Mouse (Mus musculus) embryonic facial prominence, embryonic 11.5 days (tissue): ENCODE results near the gene Snrpg. TPM values are rescaled to one million over a fixed set of nuclear protein-coding genes. Genes with fewer than 3 reads are reported as not detected.
A peak's percentile ranks its signal among the peaks of the same experiment; 100 is the strongest.
"Not testable (repeated sequence)": the region's sequence is repeated elsewhere in the genome, so short reads cannot be mapped to it uniquely, and the experiment has no call there.

Source experiments
- ATAC-seq: fragments of 200-750 bp; cut with Nextera tagmentation; replicated peaks from 2 replicates; pipeline ENCODE4 v1.8.0; 2017; ENCODE audit warnings: low read depth; ENCODE audit not compliant: insufficient number of reproducible peaks, low FRiP score, low TSS enrichment
- DNase-seq: peaks from one replicate; pipeline ENCODE4 v3.0.0-alpha.2; 2015; ENCODE audit warnings: low spot score
- H3K27ac ChIP-seq: fragments of 300-500 bp; sonication (generic); replicated peaks from 2 replicates; pipeline ENCODE4 v1.5.1; 2014; ENCODE audit warnings: mild to moderate bottlenecking, low read depth, low read length, control low read depth
- H3K27me3 ChIP-seq: fragments of 300-500 bp; sonication (generic); 2 replicates; pipeline ENCODE4 v1.6.1; 2014; ENCODE audit warnings: mild to moderate bottlenecking, low read length, moderate library complexity, mixed read lengths; ENCODE audit not compliant: control insufficient read depth, insufficient read depth
- H3K36me3 ChIP-seq: fragments of 300-500 bp; sonication (generic); replicated peaks from 2 replicates; pipeline ENCODE4 v1.6.1; 2014; ENCODE audit warnings: low read depth, mild to moderate bottlenecking, low read length, moderate library complexity, mixed read lengths; ENCODE audit not compliant: control insufficient read depth, insufficient read depth
- H3K4me1 ChIP-seq: fragments of 300-500 bp; sonication (generic); 2 replicates; pipeline ENCODE4 v1.6.1; 2014; ENCODE audit warnings: low read length, mixed read lengths; ENCODE audit not compliant: control insufficient read depth, insufficient read depth
- H3K4me2 ChIP-seq: fragments of 300-500 bp; sonication (generic); 2 replicates; pipeline ENCODE4 v1.6.1; 2014; ENCODE audit warnings: low read depth, mild to moderate bottlenecking, control low read depth, low read length, moderate library complexity
- H3K4me3 ChIP-seq: fragments of 300-500 bp; sonication (generic); 2 replicates; pipeline ENCODE4 v1.5.1; 2014; ENCODE audit warnings: low read depth, low read length, control low read depth
- H3K9ac ChIP-seq: fragments of 300-500 bp; sonication (generic); replicated peaks from 2 replicates; pipeline ENCODE4 v1.6.1; 2014; ENCODE audit warnings: mild to moderate bottlenecking, control low read depth, low read length
- H3K9me3 ChIP-seq: fragments of 300-500 bp; sonication (generic); replicated peaks from 2 replicates; pipeline ENCODE4 v1.6.1; 2016; ENCODE audit warnings: mild to moderate bottlenecking, low read length, inconsistent platforms, mixed read lengths; ENCODE audit not compliant: control insufficient read depth
- WGBS: fragments of 180-500 bp; shearing (Covaris S2); extraction: QIAGEN DNeasy Blood & Tissue Kit; methylation state at CpG from one replicate; pipeline ENCODE4 v1.1.7; 2014; 5-methylcytosine and 5-hydroxymethylcytosine counted together
- polyA plus RNA-seq: library from polyadenylated mRNA; unstranded; fragments of >200 nt; fragmentation: Nextera tagmentation; extraction: Ambion mirVana; gene quantifications from 2 replicates; pipeline ENCODE4 v1.2.1, GENCODE M21; 2014

The Snrpg gene
- polyA plus RNA-seq, 1 experiment from 2014 or later: 760 TPM

GRCm38 (mm10) chr6:86370093-86370713 lies 901 bp upstream of the Snrpg start:
- ATAC-seq (no peak), DNase-seq (peak; percentile 21)
- Histone ChIP-seq H3K4me1 (no peaks in the 10 kb centered on the region), H3K4me2 (no peak overlapping the region), H3K27ac (no peak overlapping the region), H3K9ac (no peak overlapping the region; the same call in 1 of the 2 replicates), H3K27me3 (no peaks in the 10 kb centered on the region), H3K36me3 (no peaks in the 10 kb centered on the region), H3K4me3 (no peak overlapping the region; the same call in 1 of the 2 replicates), H3K9me3 (no peaks in the 10 kb centered on the region)
- 60% methylated on average over 3 of the region's 3 CpGs for WGBS

- Histone ChIP-seq H3K27ac (peak overlapping the region; percentile 76), H3K4me2 (peak overlapping the region; percentile 81), H3K36me3 (no peaks in the 10 kb centered on the region; the same call in 1 of the 2 replicates), H3K9ac (peak overlapping the region; percentile 92), H3K27me3 (no peaks in the 10 kb centered on the region), H3K4me3 (peak overlapping the region; percentile 96), H3K9me3 (no peaks in the 10 kb centered on the region), H3K4me1 (no peaks in the 10 kb centered on the region)
- ATAC-seq: peak; percentile 95
- peak; percentile 97 for DNase-seq
- WGBS: under 1% methylated on average over 50 of the region's 50 CpGs
Observed at GRCm38 (mm10) chr6:86371340-86371911, 322 bp downstream of the Snrpg start.

- Histone ChIP-seq H3K9me3 (no peaks in the 10 kb centered on the region), H3K4me2 (peak overlapping the region; percentile 81), H3K4me3 (peak overlapping the region; percentile 96), H3K27me3 (no peaks in the 10 kb centered on the region), H3K4me1 (no peaks in the 10 kb centered on the region), H3K27ac (peak overlapping the region; percentile 76), H3K9ac (peak overlapping the region; percentile 92), H3K36me3 (peaks cover under 1% of the 10 kb centered on the region)
- ATAC-seq (no peak), DNase-seq (no peak)
- WGBS: 4% methylated on average over 12 of the region's 12 CpGs
Observed at GRCm38 (mm10) chr6:86371950-86372516, 929 bp downstream of the Snrpg start.

- H3K4me2 ChIP-seq: no peak overlapping the region
- no peak overlapping the region for H3K9ac ChIP-seq
- H3K36me3 ChIP-seq: peaks cover 13% of the 10 kb centered on the region
- no peaks in the 10 kb centered on the region for H3K9me3 ChIP-seq
- no peaks in the 10 kb centered on the region for H3K27me3 ChIP-seq
- no peak for DNase-seq
- H3K27ac ChIP-seq: no peak overlapping the region
- no peak for ATAC-seq
- 97% methylated on average over 6 of the region's 6 CpGs for WGBS
- H3K4me1 ChIP-seq: no peaks in the 10 kb centered on the region
- H3K4me3 ChIP-seq: no peak overlapping the region
Observed at GRCm38 (mm10) chr6:86373556-86373955, 2.5 kb downstream of the Snrpg start.

GRCm38 (mm10) chr6:86378341-86378740 lies 7.2 kb downstream of the Snrpg start:
- Histone ChIP-seq H3K9ac (no peak overlapping the region), H3K4me2 (no peak overlapping the region), H3K27ac (no peak overlapping the region), H3K36me3 (peaks cover 14% of the 10 kb centered on the region), H3K27me3 (no peaks in the 10 kb centered on the region), H3K4me1 (no peaks in the 10 kb centered on the region), H3K4me3 (no peak overlapping the region), H3K9me3 (no peaks in the 10 kb centered on the region)
- no peak for ATAC-seq
- no peak for DNase-seq
- 87% methylated on average over 3 of the region's 3 CpGs for WGBS

- H3K9ac ChIP-seq, H3K4me3 ChIP-seq, H3K27ac ChIP-seq, ATAC-seq, H3K4me1 ChIP-seq, H3K4me2 ChIP-seq, H3K9me3 ChIP-seq, DNase-seq, H3K27me3 ChIP-seq: not testable (repeated sequence)
- WGBS: 87% methylated on average over 5 of the region's 8 CpGs
- H3K36me3 ChIP-seq: peaks cover 14% of the 10 kb centered on the region
Observed at GRCm38 (mm10) chr6:86380112-86380511, 9.0 kb downstream of the Snrpg start.

GRCm38 (mm10) chr6:86382551-86382950 lies 11.4 kb downstream of the Snrpg start:
- H3K4me3 ChIP-seq: no peak overlapping the region
- ATAC-seq (no peak), DNase-seq (no peak)
- peaks cover 9% of the 10 kb centered on the region; the same call in 1 of the 2 replicates for H3K36me3 ChIP-seq
- no peaks in the 10 kb centered on the region for H3K9me3 ChIP-seq
- no peak overlapping the region for H3K9ac ChIP-seq
- no peaks in the 10 kb centered on the region for H3K27me3 ChIP-seq
- no peak overlapping the region for H3K4me2 ChIP-seq
- H3K27ac ChIP-seq: no peak overlapping the region
- H3K4me1 ChIP-seq: no peaks in the 10 kb centered on the region

- DNase-seq: no peak
- H3K9me3 ChIP-seq: no peaks in the 10 kb centered on the region
- no peaks in the 10 kb centered on the region for H3K4me1 ChIP-seq
- H3K4me3 ChIP-seq: no peak overlapping the region
- H3K9ac ChIP-seq: no peak overlapping the region
- no peaks in the 10 kb centered on the region for H3K27me3 ChIP-seq
- WGBS: 46% methylated on average over 16 of the region's 16 CpGs
- H3K36me3 ChIP-seq: peaks cover 6% of the 10 kb centered on the region
- H3K4me2 ChIP-seq: no peak overlapping the region
- H3K27ac ChIP-seq: no peak overlapping the region
- ATAC-seq: no peak
Observed at GRCm38 (mm10) chr6:86383370-86383769, 12.3 kb downstream of the Snrpg start.
